Mouse (Mus musculus) brain, embryonic 14.5 days (tissue): Measurements from ENCODE around the gene Gm21083. TPM values are rescaled to one million over a fixed set of nuclear protein-coding genes. Genes with fewer than 3 reads are reported as not detected.
"Not testable (repeated sequence)": the region's sequence is repeated elsewhere in the genome, so short reads cannot be mapped to it uniquely, and the experiment has no call there.

Source experiments
- DNase-seq: peaks from one replicate; pipeline ENCODE4 v3.0.0-alpha.2; 2011; ENCODE audit warnings: low read depth
- polyA plus RNA-seq: library from polyadenylated mRNA; depleted of rRNA; stranded (reverse); fragments of >200 nt; gene quantifications from 2 replicates; pipeline ENCODE4 v1.2.3, GENCODE M21; 2012; rRNA removed

Gene Gm21083
- polyA plus RNA-seq, 1 experiment: not detected

DNA sequence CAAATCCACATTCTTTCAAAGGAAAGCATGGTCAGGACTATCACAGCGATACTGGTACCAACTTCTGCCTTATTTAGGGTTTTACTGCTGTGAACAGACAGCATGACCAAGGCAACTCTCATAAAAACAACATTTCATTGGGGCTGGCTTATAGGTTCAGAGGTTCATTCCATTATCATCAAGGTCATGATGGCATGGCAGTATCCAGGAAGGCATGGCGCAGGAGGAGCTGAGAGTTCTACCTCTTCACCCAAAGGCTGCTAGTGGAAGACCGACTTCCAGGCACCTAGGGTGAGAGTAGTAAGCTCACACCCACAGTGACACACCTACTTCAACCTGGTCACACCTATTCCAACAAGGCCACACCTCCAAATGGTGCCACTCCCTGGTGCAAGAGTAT, 39.1 kb downstream of the Gm21083 start:
- DNase-seq: not testable (repeated sequence)

DNA sequence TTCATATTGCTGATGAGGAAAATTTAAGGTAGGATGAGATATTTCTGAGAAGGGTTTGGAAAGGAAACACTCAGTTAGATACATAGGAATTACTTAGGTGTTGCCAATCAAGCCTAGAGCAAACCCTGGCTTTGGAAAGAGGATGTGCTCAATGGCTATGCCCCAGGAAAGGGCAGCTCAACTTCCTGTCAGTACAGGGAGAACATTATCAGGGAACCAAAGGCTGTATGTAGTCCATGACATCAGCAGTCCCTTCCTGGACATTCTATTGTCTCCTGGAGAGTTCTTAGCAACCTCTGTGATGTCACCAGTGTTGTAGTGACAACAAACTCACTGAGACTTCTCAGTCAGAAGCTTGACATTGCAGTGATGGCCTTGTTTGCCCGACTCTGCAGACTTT, 41.6 kb downstream of the Gm21083 start, which contains the start of gene Speer4d:
Speer4d (plus strand) TSS at position 301 of the 400 bp plus-strand sequence.
- DNase-seq: not testable (repeated sequence)

DNA sequence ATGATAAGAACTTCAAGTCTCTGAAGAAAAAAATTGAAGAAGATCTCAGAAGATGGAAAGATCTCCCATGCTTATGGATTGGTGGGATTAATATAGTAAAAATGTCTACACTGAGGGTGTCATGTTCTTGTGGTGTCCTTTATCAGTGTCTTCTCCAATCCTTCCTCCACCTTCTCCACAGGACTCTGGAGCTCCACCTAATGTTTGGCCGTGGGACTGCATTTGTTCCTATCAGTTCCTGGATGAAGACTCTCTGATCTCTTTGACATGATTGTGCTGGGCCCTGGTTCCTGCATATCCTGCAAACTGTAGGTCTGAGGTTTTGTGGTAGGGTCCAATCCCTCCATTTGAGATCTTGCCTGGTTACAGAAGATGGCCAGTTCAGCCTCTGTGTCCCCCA, 51.0 kb downstream of the Gm21083 start:
- DNase-seq: not testable (repeated sequence)

DNA sequence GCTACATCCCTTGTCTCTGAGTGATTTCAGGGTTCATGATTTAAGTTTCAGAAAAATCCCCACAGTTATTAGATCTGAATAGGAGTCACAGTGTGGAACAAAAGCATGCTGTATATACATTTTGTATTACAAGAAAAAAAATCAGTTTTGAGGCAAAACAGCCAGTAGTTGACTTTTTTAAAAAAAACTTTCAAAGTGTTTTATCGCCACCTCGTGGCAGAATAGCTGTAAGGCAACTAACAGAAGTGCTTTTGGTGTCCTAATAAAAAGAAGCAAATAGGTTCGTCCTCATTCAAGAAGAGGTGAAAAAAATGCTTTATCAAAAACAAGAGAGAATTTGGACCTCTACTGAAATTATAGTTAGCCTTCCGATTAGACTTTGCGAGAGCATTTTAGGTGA, 52.9 kb downstream of the Gm21083 start:
- DNase-seq: not testable (repeated sequence)

Other genes with a start within 250 kb of the Gm21083 start
- not detected in 2 replicates for gene Gm21149, start 100.8 kb upstream of the Gm21083 start, polyA plus RNA-seq
- gene Gm21190, start 48.1 kb upstream of the Gm21083 start, polyA plus RNA-seq: not detected in 2 replicates
- not detected in 2 replicates for gene Speer4d, start 41.7 kb downstream of the Gm21083 start, polyA plus RNA-seq
- gene 4930572O03Rik, start 79.7 kb downstream of the Gm21083 start, polyA plus RNA-seq: not detected in 2 replicates
- gene Speer4c, start 136.9 kb downstream of the Gm21083 start, polyA plus RNA-seq: not detected in 2 replicates